Mouse (Mus musculus): ENCODE data around the gene Pdss2.

Gene Pdss2

GRCm38 (mm10) chr10:43310781-43311392, 89.6 kb downstream of the Pdss2 start:
- DNase-seq (ENCODE audit: low spot score in 2 of 2) = no peak

GRCm38 (mm10) chr10:43312211-43312610, 90.9 kb downstream of the Pdss2 start:
- no peak for DNase-seq (ENCODE audit: low spot score in 2 of 2)

GRCm38 (mm10) chr10:43312658-43313417, 91.6 kb downstream of the Pdss2 start:
- DNase-seq (ENCODE audit: low spot score in 2 of 2) = no peak

GRCm38 (mm10) chr10:43315228-43315627, 93.9 kb downstream of the Pdss2 start:
- no peak for DNase-seq (ENCODE audit: low spot score in 2 of 2)

GRCm38 (mm10) chr10:43317327-43317951, 96.2 kb downstream of the Pdss2 start:
- DNase-seq (ENCODE audit: low spot score in 2 of 2) = no peak

GRCm38 (mm10) chr10:43321019-43321418, 99.7 kb downstream of the Pdss2 start:
- DNase-seq (ENCODE audit: low spot score in 2 of 2) = no peak

- no peak for DNase-seq (ENCODE audit: low spot score in 2 of 2)
Measured at GRCm38 (mm10) chr10:43322446-43323178, 101.3 kb downstream of the Pdss2 start.

GRCm38 (mm10) chr10:43323386-43323785, 102.1 kb downstream of the Pdss2 start:
- DNase-seq (ENCODE audit: low spot score in 2 of 2) = no peak

GRCm38 (mm10) chr10:43329813-43330212, 108.5 kb downstream of the Pdss2 start:
- no peak for DNase-seq (ENCODE audit: low spot score in 2 of 2)

GRCm38 (mm10) chr10:43330691-43331090, 109.4 kb downstream of the Pdss2 start:
- no peak for DNase-seq (ENCODE audit: low spot score in 2 of 2)

GRCm38 (mm10) chr10:43331931-43332701, 110.8 kb downstream of the Pdss2 start:
- no peak for DNase-seq (ENCODE audit: low spot score in 2 of 2)

- DNase-seq (ENCODE audit: low spot score in 2 of 2) = no peak
Measured at GRCm38 (mm10) chr10:43335874-43336273, 114.6 kb downstream of the Pdss2 start.

GRCm38 (mm10) chr10:43337110-43337509, 115.8 kb downstream of the Pdss2 start:
- no peak for DNase-seq (ENCODE audit: low spot score in 2 of 2)

- no peak for DNase-seq (ENCODE audit: low spot score in 2 of 2)
Measured at GRCm38 (mm10) chr10:43339811-43340210, 118.5 kb downstream of the Pdss2 start.

- DNase-seq (ENCODE audit: low spot score in 2 of 2) = no peak
Measured at GRCm38 (mm10) chr10:43349718-43350117, 128.4 kb downstream of the Pdss2 start.

- DNase-seq (ENCODE audit: low spot score in 2 of 2) = no peak
Measured at GRCm38 (mm10) chr10:43357884-43358283, 136.6 kb downstream of the Pdss2 start.

- DNase-seq (ENCODE audit: low spot score in 2 of 2) = no peak
Measured at GRCm38 (mm10) chr10:43362947-43363346, 141.7 kb downstream of the Pdss2 start.

GRCm38 (mm10) chr10:43363431-43363851, 142.2 kb downstream of the Pdss2 start:
- no peak for DNase-seq (ENCODE audit: low spot score in 2 of 2)

- DNase-seq (ENCODE audit: low spot score in 2 of 2) = no peak
Measured at GRCm38 (mm10) chr10:43365909-43366308, 144.6 kb downstream of the Pdss2 start.

- DNase-seq (ENCODE audit: low spot score in 2 of 2) = no peak
Measured at GRCm38 (mm10) chr10:43368611-43369010, 147.3 kb downstream of the Pdss2 start.

- DNase-seq (ENCODE audit: low spot score in 2 of 2) = no peak
Measured at GRCm38 (mm10) chr10:43372315-43372714, 151.0 kb downstream of the Pdss2 start.
